Mouse (Mus musculus) liver, embryonic 16.5 days (tissue): ENCODE measurements around the gene Unk. TPM values are rescaled to one million over a fixed set of nuclear protein-coding genes. Genes with fewer than 3 reads are reported as not detected.

Experiments used
- ATAC-seq: fragments of 200-750 bp; cut with Nextera tagmentation; 2 replicates; pipeline ENCODE4 v1.8.0; 2017; ENCODE audit warnings: low read depth, mild to moderate bottlenecking, moderate number of reproducible peaks, moderate library complexity
- H3K27ac ChIP-seq: fragments of 300-500 bp; sonication (generic); 2 replicates; pipeline ENCODE4 v1.5.1; 2014; ENCODE audit warnings: mild to moderate bottlenecking, low read length
- H3K27me3 ChIP-seq: fragments of 300-500 bp; sonication (generic); 2 replicates; pipeline ENCODE4 v1.6.1; 2014; ENCODE audit warnings: low read depth, low read length, mixed read lengths; ENCODE audit not compliant: control insufficient read depth, insufficient read depth
- H3K36me3 ChIP-seq: fragments of 300-500 bp; sonication (generic); 2 replicates; pipeline ENCODE4 v1.6.1; 2014; ENCODE audit warnings: mild to moderate bottlenecking; ENCODE audit not compliant: control insufficient read depth, insufficient read depth
- H3K4me1 ChIP-seq: fragments of 300-500 bp; sonication (generic); 2 replicates; pipeline ENCODE4 v1.6.1; 2014; ENCODE audit warnings: low read depth, low read length, mixed read lengths; ENCODE audit not compliant: control insufficient read depth
- H3K4me2 ChIP-seq: fragments of 300-500 bp; sonication (generic); 2 replicates; pipeline ENCODE4 v1.6.1; 2014; ENCODE audit warnings: low read depth, low read length, mixed read lengths
- H3K4me3 ChIP-seq: fragments of 300-500 bp; sonication (generic); 2 replicates; pipeline ENCODE4 v1.5.1; 2014; ENCODE audit warnings: low read depth, mild to moderate bottlenecking, low read length
- H3K9ac ChIP-seq: fragments of 300-500 bp; sonication (generic); 2 replicates; pipeline ENCODE4 v1.6.1; 2014; ENCODE audit warnings: low read depth, low read length
- H3K9me3 ChIP-seq: fragments of 300-500 bp; sonication (generic); replicated peaks from 2 replicates; pipeline ENCODE4 v1.6.1; 2016; ENCODE audit warnings: low read length; ENCODE audit not compliant: control insufficient read depth
- WGBS: fragments of 180-500 bp; shearing (Covaris S2); extraction: QIAGEN DNeasy Blood & Tissue Kit; methylation state at CpG from one replicate; pipeline ENCODE4 v1.1.7; 2014; ENCODE audit not compliant: insufficient replicate concordance; 5-methylcytosine and 5-hydroxymethylcytosine counted together
- polyA plus RNA-seq: library from polyadenylated mRNA; unstranded; fragments of >200 nt; fragmentation: Nextera tagmentation; extraction: Ambion mirVana; gene quantifications from 2 replicates; pipeline ENCODE4 v1.2.1, GENCODE M21; 2015

The Unk gene
- polyA plus RNA-seq, 1 experiment from 2014 or later, result 10.8 TPM

GRCm38 (mm10) chr11:116104006-116104646 lies 74.0 kb downstream of the Unk start:
- ATAC-seq, result peak; percentile 69
- WGBS, result 29% methylated on average over 14 of the region's 14 CpGs
- Histone ChIP-seq H3K9me3 (no peaks in the 10 kb centered on the region), H3K27me3 (peaks cover 21% of the 10 kb centered on the region), H3K9ac (no peak overlapping the region), H3K36me3 (no peaks in the 10 kb centered on the region), H3K4me3 (no peak overlapping the region), H3K4me1 (peaks cover 71% of the 10 kb centered on the region), H3K4me2 (no peak overlapping the region), H3K27ac (peak overlapping the region; percentile 71)

GRCm38 (mm10) chr11:116105065-116105464 lies 74.9 kb downstream of the Unk start:
- H3K9me3 ChIP-seq, result no peaks in the 10 kb centered on the region
- no peak overlapping the region for H3K4me2 ChIP-seq
- H3K27ac ChIP-seq, result no peak overlapping the region
- no peak for ATAC-seq
- no peak overlapping the region for H3K4me3 ChIP-seq
- peaks cover 69% of the 10 kb centered on the region for H3K4me1 ChIP-seq
- 64% methylated on average over 2 of the region's 2 CpGs for WGBS
- H3K27me3 ChIP-seq, result peaks cover 30% of the 10 kb centered on the region
- H3K9ac ChIP-seq, result no peak overlapping the region
- H3K36me3 ChIP-seq, result no peaks in the 10 kb centered on the region

- H3K4me2 ChIP-seq, result peak overlapping the region; percentile 18; the same call in 1 of the 2 replicates
- ATAC-seq, result no peak
- WGBS, result 32% methylated on average over 32 of the region's 32 CpGs
- H3K27me3 ChIP-seq, result peaks cover 41% of the 10 kb centered on the region
- H3K9ac ChIP-seq, result no peak overlapping the region
- H3K36me3 ChIP-seq, result no peaks in the 10 kb centered on the region
- H3K4me1 ChIP-seq, result peaks cover 59% of the 10 kb centered on the region
- H3K9me3 ChIP-seq, result no peaks in the 10 kb centered on the region
- no peak overlapping the region for H3K27ac ChIP-seq
- H3K4me3 ChIP-seq, result no peak overlapping the region
Observed at GRCm38 (mm10) chr11:116106154-116106962, 76.2 kb downstream of the Unk start.

- WGBS, result 42% methylated on average over 14 of the region's 14 CpGs
- no peak overlapping the region; the same call in 1 of the 2 replicates for H3K9ac ChIP-seq
- no peak overlapping the region for H3K4me3 ChIP-seq
- peaks cover 51% of the 10 kb centered on the region for H3K4me1 ChIP-seq
- peak overlapping the region; percentile 30; the same call in 1 of the 2 replicates for H3K4me2 ChIP-seq
- ATAC-seq, result no peak
- H3K9me3 ChIP-seq, result no peaks in the 10 kb centered on the region
- H3K27ac ChIP-seq, result no peak overlapping the region
- H3K27me3 ChIP-seq, result peaks cover 45% of the 10 kb centered on the region
- H3K36me3 ChIP-seq, result no peaks in the 10 kb centered on the region
Observed at GRCm38 (mm10) chr11:116106963-116107776, 77.0 kb downstream of the Unk start.

GRCm38 (mm10) chr11:116107777-116108285 lies 77.7 kb downstream of the Unk start:
- no peak for ATAC-seq
- no peak overlapping the region for H3K27ac ChIP-seq
- H3K4me1 ChIP-seq, result peaks cover 48% of the 10 kb centered on the region
- peaks cover 45% of the 10 kb centered on the region for H3K27me3 ChIP-seq
- 0 out of 2 replicates have a peak overlapping the region, but pooled peaks have one; percentile 7 for H3K9ac ChIP-seq
- no peaks in the 10 kb centered on the region for H3K9me3 ChIP-seq
- peak overlapping the region; percentile 30 for H3K4me2 ChIP-seq
- WGBS, result 57% methylated on average over 19 of the region's 19 CpGs
- H3K36me3 ChIP-seq, result no peaks in the 10 kb centered on the region
- H3K4me3 ChIP-seq, result no peak overlapping the region; the same call in 1 of the 2 replicates

DNA sequence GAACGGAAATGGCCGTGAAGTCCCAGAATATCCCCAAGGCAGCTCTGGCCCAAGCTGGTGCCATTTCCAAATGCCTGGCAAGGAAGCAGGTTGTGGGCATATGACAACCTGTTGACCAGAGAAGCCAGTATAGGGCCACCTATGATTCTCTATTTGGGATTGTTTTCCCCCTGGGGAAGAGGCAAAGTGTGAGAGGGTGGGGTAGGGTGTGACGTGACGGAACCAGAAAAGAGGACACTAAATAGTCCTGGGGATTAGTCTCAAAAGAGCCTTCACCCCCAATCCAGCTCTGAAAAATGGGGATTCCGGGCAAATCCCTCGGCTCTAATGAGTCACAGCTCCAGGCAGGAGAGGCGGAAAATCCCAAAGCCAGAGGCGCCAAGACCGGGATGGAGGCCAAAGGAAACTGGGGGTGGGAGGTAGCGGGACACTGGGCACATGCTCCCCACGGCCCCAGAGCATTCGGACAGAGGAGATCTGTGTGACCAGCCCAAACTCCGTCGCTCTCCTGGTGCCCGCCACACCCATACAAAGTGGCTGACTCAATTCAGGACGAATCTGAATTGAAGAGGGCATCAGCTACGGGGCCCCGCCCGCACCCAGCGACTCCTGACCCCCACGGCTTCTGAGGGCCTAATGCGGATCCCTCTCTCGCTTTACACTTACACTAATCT lies 78.5 kb downstream of the Unk start:
- H3K36me3 ChIP-seq, result no peaks in the 10 kb centered on the region
- peaks cover 45% of the 10 kb centered on the region for H3K4me1 ChIP-seq
- H3K27me3 ChIP-seq, result peaks cover 45% of the 10 kb centered on the region
- H3K4me3 ChIP-seq, result peak overlapping the region; percentile 60
- no peak for ATAC-seq
- H3K4me2 ChIP-seq, result peak overlapping the region; percentile 59
- no peak overlapping the region for H3K27ac ChIP-seq
- 25% methylated on average over 23 of the region's 23 CpGs for WGBS
- H3K9me3 ChIP-seq, result no peaks in the 10 kb centered on the region
- no peak overlapping the region for H3K9ac ChIP-seq

- Histone ChIP-seq H3K4me2 (peak overlapping the region; percentile 59), H3K9me3 (no peaks in the 10 kb centered on the region), H3K27me3 (peaks cover 45% of the 10 kb centered on the region), H3K36me3 (no peaks in the 10 kb centered on the region), H3K27ac (peak overlapping the region; percentile 61; the same call in 1 of the 2 replicates), H3K4me3 (peak overlapping the region; percentile 60), H3K9ac (peak overlapping the region; percentile 61), H3K4me1 (peaks cover 36% of the 10 kb centered on the region)
- ATAC-seq, result no peak
- under 1% methylated on average over 69 of the region's 70 CpGs for WGBS
Observed at GRCm38 (mm10) chr11:116109441-116110081, 79.4 kb downstream of the Unk start.

DNA sequence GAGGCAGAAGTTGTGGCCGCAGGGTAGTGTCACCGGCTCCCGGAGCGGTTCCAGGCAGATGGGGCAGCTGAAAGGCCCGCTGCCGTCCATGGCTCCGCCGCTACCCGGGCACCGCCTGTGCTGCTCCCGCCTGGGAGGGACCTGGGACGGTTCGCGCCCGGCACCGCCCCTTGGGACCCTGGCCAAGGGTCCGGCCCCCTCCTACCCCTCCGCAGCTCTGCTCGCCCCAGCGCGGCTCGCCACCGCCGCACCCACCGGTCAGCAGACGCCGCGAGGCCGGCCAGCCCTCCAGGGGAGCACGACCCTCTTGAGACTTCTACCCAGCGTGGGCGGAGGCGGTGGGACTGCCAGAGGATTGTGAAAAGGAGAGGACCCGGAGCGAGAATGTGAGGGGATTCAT lies 80.0 kb downstream of the Unk start:
- Histone ChIP-seq H3K4me1 (peaks cover 34% of the 10 kb centered on the region), H3K27me3 (peaks cover 45% of the 10 kb centered on the region), H3K9ac (peak overlapping the region; percentile 61), H3K4me2 (peak overlapping the region; percentile 59), H3K4me3 (peak overlapping the region; percentile 60), H3K9me3 (no peaks in the 10 kb centered on the region), H3K27ac (peak overlapping the region; percentile 61), H3K36me3 (no peaks in the 10 kb centered on the region)
- WGBS, result 1% methylated on average over 32 of the region's 35 CpGs
- peak; percentile 57 for ATAC-seq
